7 mouse cellular contexts compared by ENCODE assay signal in genomic region chr3:51554067-51554466, GRCm38 (mm10). TPM values are rescaled to one million over a fixed set of nuclear protein-coding genes. Genes with fewer than 3 reads are reported as not detected.
DNase-seq lines count a peak whose midpoint lies in the region; ATAC-seq and TF ChIP-seq lines count a peak whose summit lies in the region.

No protein-coding gene starts in this region.

- no peak overlapping the region for H3K4me2 ChIP-seq in lung, embryonic 15.5 days
- peak overlapping the region; percentile 76 for H3K4me2 ChIP-seq in heart, embryonic 16.5 days (ENCODE audit: low read depth, low read length)

- no peaks in the 10 kb centered on the region for H3K27me3 ChIP-seq in lung, embryonic 15.5 days
- no peaks in the 10 kb centered on the region for H3K27me3 ChIP-seq in embryonic facial prominence, embryonic 10.5 days (replicated peaks; ENCODE audit: low read depth, poor library complexity, severe bottlenecking)
- no peaks in the 10 kb centered on the region for H3K27me3 ChIP-seq in heart, embryonic 16.5 days (ENCODE audit: control insufficient read depth, insufficient read depth, low read length)

- no peak overlapping the region for H3K4me3 ChIP-seq in lung, embryonic 15.5 days
- no peak overlapping the region for H3K4me3 ChIP-seq in lung, adult 2 months (replicated peaks; ENCODE audit: extremely low read depth, low read depth, low read length)
- no peak overlapping the region for H3K4me3 ChIP-seq in embryonic facial prominence, embryonic 10.5 days
- H3K4me3 ChIP-seq in heart, embryonic 16.5 days (ENCODE audit: low read length) = no peak overlapping the region

- H3K36me3 ChIP-seq in lung, embryonic 15.5 days = peaks cover 11% of the 10 kb centered on the region
- peaks cover 26% of the 10 kb centered on the region for H3K36me3 ChIP-seq in embryonic facial prominence, embryonic 10.5 days (replicated peaks)
- H3K36me3 ChIP-seq in heart, embryonic 16.5 days (ENCODE audit: control insufficient read depth, insufficient read depth) = peaks cover 11% of the 10 kb centered on the region

- H3K27ac ChIP-seq in lung, embryonic 15.5 days = 0 out of 2 replicates have a peak overlapping the region, but pooled peaks have one; percentile 1
- peak overlapping the region; percentile 51; the same call in 1 of the 2 replicates for H3K27ac ChIP-seq in embryonic facial prominence, embryonic 10.5 days (replicated peaks)
- peak overlapping the region; percentile 79 for H3K27ac ChIP-seq in heart, embryonic 16.5 days (ENCODE audit: low read length)

- TF ChIP-seq POLR2A in lung, adult 2 months (IDR thresholded peaks at IDR 0.05; ENCODE audit: borderline replicate concordance, extremely low read depth, low read depth, low read length) = no peak

- no peaks in the 10 kb centered on the region for H3K9me3 ChIP-seq in lung, embryonic 15.5 days
- no peaks in the 10 kb centered on the region for H3K9me3 ChIP-seq in embryonic facial prominence, embryonic 10.5 days
- H3K9me3 ChIP-seq in heart, embryonic 16.5 days (replicated peaks; ENCODE audit: control insufficient read depth, low read length) = no peaks in the 10 kb centered on the region

- WGBS in lung, embryonic 15.5 days = 64% methylated on average over 9 of the region's 9 CpGs
- 53% methylated on average over 9 of the region's 9 CpGs for WGBS in lung, adult 2 months
- 79% methylated on average over 9 of the region's 9 CpGs for WGBS in embryonic facial prominence, embryonic 10.5 days
- WGBS in heart, embryonic 16.5 days = 36% methylated on average over 9 of the region's 9 CpGs

- no peak overlapping the region for H3K9ac ChIP-seq in lung, embryonic 15.5 days
- peak overlapping the region; percentile 44 for H3K9ac ChIP-seq in heart, embryonic 16.5 days (ENCODE audit: low read length)

- no peak for TF ChIP-seq CTCF in lung, adult 2 months (IDR thresholded peaks at IDR 0.05; ENCODE audit: insufficient read depth, low read length)

- DNase-seq in lung, adult 2 months = no peak
- DNase-seq in embryonic facial prominence, embryonic 10.5 days (ENCODE audit: low spot score) = no peak
- DNase-seq in thymus, adult 18-20 months = peak; percentile 67 to 81
- DNase-seq in c-Kit-positive CD71-positive TER-119-positive erythroid progenitor cells, embryonic 14.5 days (ENCODE audit: low spot score) = no peak
- no peak for DNase-seq in kidney, adult 8-10 months

- H3K4me1 ChIP-seq in lung, embryonic 15.5 days = peaks cover 26% of the 10 kb centered on the region
- H3K4me1 ChIP-seq in lung, adult 2 months (ENCODE audit: control insufficient read depth, insufficient read depth, low read length) = peaks cover 16% of the 10 kb centered on the region
- H3K4me1 ChIP-seq in embryonic facial prominence, embryonic 10.5 days = peaks cover 54% of the 10 kb centered on the region
- H3K4me1 ChIP-seq in heart, embryonic 16.5 days (ENCODE audit: control insufficient read depth, insufficient read depth, low read length) = peaks cover 45% of the 10 kb centered on the region

- ATAC-seq in lung, embryonic 15.5 days (ENCODE audit: borderline replicate concordance, extremely low read depth, low FRiP score, low TSS enrichment) = no peak
- peak; percentile 53; the same call in 1 of the 2 replicates for ATAC-seq in heart, embryonic 16.5 days (replicated peaks; ENCODE audit: extremely low read depth, insufficient read depth, low FRiP score)

RNA-seq across cellular contexts. Expression of gene Setd7, which starts 6.6 kb away (rescaled TPM):
- 3.2 and 4.2 TPM in 2 replicates for polyA plus RNA-seq in lung, embryonic 15.5 days (2015; fragmentation: Nextera tagmentation; extraction: Ambion mirVana)
- 16.8 and 23.5 TPM in 2 replicates for polyA plus RNA-seq in lung, adult 2 months (2012; rRNA removed)
- polyA plus RNA-seq in embryonic facial prominence, embryonic 10.5 days (2016; fragmentation: Nextera tagmentation; extraction: Ambion mirVana) = 4.2 and 5.1 TPM in 2 replicates
- polyA plus RNA-seq in heart, embryonic 16.5 days (2015; fragmentation: Nextera tagmentation; extraction: Ambion mirVana) = 4.5 and 5.0 TPM in 2 replicates

Comparison
In these comparisons a context has a peak if more than half of its experiments do, and no peak if none do; other contexts are left out.
1. H3K27ac ChIP-seq: peak in every context shown above with its lines; median percentile 79 in heart, embryonic 16.5 days; 51 in embryonic facial prominence, embryonic 10.5 days; 1 in lung, embryonic 15.5 days.
2. DNase-seq: peak in thymus, adult 18-20 months (2 of 2); none in lung, adult 2 months (single experiment), embryonic facial prominence, embryonic 10.5 days (single experiment), c-Kit-positive CD71-positive TER-119-positive erythroid progenitor cells, embryonic 14.5 days (single experiment) and kidney, adult 8-10 months (0 of 2).